Mouse (Mus musculus) erythroid progenitor cell, adult 5-6 weeks (primary cell): ENCODE measurements at regions not wholly inside any gene's neighbourhood (a gene's known extent, or its start where the extent isn't known, plus 50 kb on each side); places are given as distances from the start of the nearest gene placed in this dataset.

Experiments
- ATAC-seq: replicated peaks from 2 replicates; pipeline ENCODE4 v1.8.0; 2016; ENCODE audit warnings: moderate number of reproducible peaks, mild to moderate bottlenecking, moderate TSS enrichment, inconsistent platforms; ENCODE audit not compliant: poor library complexity, low FRiP score, severe bottlenecking

DNA sequence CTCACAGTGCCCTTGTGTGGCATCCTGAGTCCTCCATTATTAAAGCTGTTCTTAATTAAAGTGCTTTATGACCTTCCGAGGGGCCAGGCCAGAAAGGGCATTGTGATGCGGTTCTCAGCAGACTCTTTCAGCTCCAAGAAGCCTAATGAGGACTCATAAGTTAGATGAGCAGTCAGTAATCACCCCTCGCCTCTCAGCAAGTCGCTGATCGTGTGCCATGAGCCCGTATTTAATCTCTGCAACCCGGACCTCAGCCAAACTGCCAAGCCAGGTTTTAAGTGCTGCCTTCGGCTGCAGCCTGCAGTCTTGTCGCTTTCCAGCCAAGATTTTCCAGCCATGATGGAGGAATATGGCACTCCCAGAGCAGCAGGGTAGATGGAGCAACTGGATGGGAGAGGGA lies 56.1 kb upstream of the Rbfox1 start:
- no peak for ATAC-seq

DNA sequence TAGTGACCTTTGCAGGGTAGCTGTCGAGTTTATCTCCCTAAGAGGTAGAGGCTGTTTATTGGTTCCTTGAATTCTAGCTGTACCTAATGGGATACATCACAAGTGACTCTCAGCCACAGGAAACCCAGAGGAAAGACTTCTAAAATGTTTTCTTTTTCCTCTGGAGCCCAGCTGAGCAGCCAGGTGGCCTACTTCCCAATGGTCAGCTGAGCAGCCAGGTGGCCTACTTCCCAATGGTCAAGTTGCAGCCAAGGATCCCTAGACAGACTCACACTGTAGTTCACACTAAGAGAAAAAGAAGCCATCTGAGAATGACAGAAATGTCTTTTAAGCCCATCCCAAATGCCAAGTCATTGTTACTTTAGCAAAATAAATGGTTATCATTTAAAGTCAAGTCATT lies 61.8 kb upstream of the Rbfox1 start:
- ATAC-seq, result no peak

DNA sequence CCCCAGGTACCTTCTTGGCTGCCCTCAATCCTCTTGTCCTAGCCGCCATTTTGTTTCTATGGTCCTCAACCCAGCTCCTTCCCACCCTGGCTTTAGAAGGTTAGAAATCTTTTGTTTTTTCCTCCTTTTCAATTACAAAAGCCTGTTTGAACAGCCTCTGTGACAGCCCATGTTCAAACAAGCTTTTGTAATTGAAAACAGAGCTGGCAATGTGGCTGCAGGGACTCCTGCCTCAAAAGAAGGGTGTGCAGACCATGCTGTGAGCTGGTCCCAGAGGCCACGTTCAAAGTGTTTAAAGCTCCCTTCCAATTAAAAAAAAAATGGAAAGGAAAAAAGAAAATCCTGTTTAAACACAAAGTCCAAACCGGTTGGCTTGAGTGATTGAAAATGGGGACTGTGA lies 68.0 kb upstream of the Rbfox1 start:
- no peak for ATAC-seq

DNA sequence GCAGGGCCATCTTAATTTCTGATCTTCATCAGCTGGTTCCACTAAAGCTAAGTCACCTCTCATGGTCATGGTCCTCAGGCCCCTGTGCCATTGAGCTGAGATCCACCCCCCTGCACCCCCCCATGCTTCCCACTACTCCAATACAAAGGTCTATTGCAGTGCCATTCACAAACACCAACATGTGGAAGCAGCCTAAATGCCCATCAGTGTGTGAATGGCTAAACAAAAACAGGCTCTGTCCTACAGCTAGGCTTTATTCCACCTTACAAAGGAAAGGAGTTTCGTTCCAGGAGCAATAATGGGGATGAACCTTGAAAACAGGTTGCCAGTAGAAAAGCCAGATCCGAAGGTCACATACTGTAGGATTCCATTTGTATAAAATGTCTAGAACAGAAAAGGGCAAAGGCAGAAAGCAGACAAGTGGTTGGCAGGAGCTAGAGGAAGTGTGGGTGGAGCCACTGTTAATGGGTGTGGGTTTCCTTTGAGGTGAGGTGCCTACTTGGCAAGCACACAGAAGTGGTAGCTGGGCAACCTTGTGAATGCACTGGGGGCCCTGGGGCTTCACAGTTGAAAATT lies 72.8 kb upstream of the Rbfox1 start:
- ATAC-seq, result no peak

DNA sequence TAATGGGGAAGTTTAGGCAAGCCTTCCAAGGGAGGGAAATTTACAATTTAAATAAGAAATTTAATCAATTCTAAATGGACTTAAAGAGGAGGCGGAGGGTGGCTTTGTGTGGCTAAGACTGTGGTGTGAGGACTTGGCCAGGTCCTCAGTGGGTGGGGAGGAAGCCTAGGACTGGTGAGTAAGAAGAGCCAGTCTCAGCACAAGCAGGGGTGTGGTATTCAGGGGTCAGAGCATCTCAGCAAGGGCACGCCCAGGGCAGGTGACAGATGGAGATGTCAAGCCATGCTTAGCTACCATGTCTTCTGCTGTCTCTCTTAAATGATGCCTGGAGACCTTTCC lies 73.5 kb upstream of the Rbfox1 start:
- no peak for ATAC-seq

DNA sequence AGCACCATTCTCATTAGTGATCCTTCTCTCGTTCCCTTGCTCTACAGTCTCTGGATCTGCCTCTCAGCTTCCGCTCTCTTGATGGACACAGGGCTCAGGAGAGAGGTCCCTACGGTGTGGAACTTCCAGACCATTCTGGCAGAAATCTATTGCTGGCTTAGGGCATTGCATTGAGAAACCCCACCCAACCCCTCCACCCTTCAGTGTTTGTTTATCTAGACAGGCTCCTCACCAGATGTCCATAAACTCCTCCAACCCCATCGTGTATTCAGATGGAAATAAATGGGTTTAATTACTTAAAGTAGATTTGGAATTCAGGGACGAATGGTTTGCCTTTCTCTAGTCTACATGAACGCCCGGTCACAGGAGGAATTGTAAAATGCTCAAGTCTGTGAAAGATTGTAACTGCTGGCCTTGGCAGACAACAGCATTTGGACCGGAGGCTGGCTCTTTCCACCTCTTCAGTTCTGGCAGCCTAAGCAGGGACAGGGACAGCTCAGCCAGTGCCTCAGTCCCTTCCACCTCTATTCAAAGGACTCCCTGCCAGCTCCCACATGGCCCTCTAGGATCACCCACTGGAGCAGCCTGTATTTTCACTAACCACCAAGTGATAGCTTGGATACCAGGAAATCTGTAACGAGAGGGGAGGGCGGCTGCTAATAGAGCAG lies 74.0 kb upstream of the Rbfox1 start:
- ATAC-seq, result no peak

DNA sequence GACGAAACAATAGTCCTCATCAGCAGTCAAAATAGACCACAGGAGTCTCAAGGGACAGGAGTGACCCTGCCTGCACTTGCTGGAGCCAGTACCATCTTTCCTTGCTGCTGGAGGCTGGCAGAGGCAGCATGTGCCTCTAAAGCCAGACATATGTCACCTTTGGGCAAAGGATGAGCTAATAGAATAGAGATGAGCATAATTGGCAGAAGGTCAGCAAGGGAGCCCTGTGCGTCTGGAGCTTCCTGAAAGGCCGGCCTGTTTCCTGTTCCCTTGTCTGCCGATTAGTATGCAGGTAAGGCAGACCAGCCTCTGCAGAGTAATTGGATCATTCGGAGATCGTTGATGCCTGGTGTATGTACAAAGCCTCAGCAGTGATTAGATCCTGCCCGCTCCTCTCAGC lies 87.0 kb upstream of the Rbfox1 start:
- ATAC-seq, result no peak

DNA sequence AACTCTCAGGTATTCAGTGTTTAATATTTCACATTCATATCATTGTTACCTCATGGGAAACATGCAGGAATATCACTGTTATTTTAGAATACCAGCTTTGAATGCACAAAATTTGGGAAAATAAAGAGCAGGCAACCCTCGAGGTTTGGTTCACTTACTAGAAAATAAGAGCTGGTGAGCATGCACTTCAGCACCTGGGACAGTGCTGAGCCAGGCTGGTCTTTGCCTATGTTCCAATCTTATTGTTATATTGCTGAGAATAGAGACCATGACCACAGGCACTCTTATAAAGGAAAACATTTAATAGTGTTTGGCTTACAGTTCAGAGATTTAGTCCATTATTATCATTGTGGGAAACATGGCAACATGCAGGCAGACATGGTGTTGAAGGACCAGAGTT lies 92.9 kb upstream of the Rbfox1 start:
- no peak for ATAC-seq

DNA sequence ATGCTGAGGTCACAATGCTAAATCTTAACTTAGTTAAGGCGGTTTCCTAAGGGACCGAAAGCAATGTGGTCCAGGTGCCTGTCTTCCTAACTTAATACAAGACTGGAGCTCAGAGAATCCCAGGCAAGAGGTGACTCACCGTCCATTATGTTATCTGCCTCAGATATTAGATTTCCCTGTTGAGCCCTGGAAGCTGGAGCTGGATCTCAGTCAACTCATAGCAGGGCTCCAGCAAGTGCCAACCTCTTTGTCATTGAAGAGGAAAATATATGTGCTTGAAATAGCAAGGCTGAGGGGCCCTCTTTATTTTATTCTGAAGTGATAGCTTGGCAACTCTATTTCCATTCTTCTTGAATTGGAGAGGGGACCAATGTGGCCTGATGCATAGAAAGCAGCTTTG lies 95.0 kb upstream of the Rbfox1 start:
- no peak for ATAC-seq

DNA sequence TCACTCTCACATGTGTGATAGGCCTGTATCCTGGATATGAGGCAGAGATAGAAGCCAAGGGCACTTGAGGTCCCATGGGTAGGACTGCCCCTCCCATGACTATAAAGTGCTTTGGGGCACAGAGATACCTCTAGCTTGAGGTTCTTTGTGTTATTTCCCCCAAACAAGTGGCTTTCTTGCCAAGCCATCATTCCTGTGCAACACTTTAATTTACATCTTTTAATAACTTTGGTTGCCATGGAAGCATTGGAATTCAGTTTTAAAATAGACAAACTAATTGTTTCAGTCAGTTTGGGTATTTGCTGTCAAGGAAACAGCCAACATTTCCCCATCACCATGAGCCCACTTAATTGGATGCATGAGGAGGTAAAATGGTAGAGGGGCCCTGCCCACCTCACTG lies 97.9 kb upstream of the Rbfox1 start:
- no peak for ATAC-seq

DNA sequence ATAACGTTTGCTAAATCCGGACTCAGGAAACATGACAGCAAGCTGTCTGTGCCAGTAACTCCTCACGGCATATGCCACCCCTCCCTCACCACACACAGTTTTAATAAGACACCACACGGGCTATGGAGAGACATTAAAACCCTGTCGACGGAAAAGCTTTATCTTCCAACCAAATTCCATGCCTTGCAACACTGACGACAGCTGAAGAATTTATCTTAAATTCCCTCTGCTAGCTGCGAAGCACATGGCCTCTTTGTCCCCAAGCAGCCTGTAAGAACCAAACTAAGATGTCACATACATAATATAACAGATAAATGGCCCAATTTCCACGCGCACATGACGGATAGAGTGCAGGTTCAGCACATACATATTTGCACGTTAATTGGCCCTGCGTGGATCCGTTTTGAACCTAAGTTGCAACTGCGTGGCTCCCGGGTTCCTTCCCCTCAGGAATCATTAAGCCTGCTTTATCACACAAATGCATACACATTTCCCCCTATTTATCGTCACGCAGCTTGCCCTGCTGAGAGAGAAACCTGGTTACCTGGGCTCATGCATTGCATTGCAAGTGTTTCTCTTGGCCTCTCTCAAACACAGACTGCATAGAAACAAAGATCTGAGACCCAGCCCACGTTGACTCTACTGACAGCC lies 118.3 kb upstream of the Rbfox1 start:
- ATAC-seq, result no peak

DNA sequence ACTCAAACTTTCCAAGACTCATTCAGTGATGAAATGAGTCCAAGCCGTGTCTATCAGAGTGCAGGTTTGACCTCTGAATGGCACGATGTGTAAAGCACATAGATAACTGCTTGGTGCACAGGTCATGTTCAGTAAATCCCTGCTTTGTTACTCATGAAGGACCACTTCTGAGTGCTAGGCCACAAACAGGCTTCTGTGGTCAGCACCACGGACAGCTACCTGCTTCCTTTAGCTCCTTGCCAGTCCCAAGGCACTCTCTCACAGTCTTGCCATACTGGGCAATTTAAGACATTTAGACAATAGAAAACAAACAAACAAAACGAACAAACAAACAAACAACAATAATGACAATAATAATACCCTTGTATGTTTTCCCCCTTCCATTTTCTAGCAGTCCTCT lies 120.0 kb upstream of the Rbfox1 start:
- ATAC-seq, result no peak

DNA sequence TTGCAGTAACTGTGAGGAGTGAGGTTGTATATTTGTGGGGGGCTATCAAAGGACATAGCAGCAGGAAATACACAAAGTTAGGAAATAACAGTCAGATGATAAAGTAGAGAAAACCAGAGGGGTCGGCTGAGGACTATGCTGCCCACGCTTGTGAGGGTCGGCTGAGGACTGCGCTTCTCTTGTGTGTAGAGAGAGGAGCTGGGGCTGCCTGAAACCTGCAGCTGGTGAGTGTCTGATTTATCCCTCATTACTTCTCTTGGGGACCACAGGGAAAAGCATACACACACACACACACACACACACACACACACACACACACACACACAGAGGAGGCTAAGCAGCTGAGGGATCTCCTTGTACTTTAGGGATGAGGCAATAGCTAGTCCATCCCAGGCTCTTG lies 124.3 kb upstream of the Rbfox1 start:
- ATAC-seq, result no peak

DNA sequence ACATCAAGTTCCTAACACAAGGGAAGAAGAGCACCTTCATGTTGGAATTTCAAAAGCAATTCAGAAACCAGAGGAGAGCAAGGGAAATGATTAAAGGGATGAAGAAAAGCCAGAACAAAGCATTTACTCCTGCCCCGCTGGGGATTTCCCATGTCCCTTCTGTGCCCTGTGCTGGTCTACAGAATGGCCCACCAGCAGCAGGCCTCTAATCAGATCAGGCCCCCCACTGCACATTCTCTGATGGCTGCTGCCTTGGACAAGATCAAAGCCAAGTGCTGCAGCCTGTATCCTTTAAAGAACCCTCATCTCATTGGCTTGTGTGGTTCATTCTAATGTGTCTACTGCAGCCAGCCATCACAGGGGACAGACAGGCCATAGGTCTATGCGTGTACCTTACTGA lies 126.1 kb upstream of the Rbfox1 start:
- no peak for ATAC-seq

DNA sequence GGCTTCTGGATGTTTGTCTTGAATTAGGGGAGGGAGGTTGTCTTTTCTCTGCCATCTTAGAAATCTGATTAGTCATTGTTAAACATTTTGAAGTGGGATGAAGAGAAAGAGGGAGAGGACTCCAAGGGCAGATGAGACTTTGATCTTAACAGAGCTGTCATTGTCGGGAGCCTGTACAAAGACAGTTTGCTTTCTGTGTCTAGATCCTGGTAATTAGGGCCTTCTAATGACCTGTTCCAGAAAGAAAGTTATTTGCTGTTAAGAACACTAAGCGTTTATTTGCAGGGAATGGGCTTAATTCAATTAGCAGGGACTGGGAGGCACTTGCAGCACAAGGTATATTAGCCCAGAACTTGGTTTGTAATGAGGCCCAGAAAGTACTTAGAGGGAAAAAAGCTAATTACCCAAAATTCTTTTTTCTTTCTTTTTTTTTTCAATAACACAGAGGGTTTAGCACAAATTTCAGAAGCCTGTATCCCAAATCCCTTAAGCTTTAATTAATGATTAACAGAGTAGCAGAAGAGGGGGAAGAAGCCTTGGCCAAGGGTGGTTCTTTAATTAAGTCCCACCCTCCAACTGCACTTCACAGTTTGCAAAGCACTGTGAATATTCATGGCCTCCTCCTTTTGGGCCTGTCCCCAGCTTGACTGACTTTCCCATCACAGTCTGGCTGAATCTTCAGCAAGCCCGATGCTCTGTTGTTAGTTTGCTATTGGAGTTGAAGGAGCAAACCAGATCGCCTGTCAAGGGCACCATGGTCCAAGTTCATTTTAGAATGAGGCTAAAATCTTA lies 142.2 kb upstream of the Rbfox1 start:
- ATAC-seq, result no peak

DNA sequence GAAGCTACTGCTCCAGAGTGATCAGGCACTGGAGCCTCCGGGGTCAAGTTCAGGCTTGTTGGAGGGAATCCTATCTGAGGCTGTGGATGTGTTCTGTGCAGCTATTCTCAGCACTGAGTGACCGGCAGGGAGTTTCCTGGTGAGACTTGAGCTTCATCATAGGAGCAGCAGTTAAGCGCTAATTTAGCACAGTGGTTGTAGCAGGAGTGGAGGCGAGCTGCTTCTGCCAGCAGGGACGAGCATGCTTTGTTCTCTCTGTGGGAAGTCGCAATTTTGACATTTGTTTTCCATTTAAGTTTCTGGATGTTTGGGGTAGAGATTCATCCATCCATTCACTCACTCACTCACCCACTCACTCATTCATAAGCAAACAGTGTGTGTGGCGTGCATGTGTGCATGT lies 144.4 kb upstream of the Rbfox1 start:
- ATAC-seq, result no peak

DNA sequence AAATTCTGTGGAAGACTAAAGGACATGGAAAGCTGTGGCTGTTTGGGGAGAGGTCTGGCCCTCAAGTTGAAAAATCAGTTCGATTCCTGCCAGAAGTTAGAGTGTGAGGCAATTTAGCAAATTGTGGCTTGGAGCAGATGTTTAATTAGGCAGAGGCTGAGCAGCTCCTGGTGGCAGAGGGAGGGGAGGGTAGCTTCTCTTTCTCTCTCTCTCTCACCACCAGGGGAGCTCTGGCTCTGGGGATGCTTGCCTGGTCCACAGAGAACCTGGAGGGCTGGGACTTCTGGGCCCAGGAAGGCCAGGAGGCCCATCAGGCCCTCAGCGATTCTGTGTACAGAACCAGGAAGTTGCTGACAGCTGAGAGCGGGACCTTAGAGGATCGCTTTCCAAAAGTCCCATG lies 151.5 kb upstream of the Rbfox1 start:
- no peak for ATAC-seq

DNA sequence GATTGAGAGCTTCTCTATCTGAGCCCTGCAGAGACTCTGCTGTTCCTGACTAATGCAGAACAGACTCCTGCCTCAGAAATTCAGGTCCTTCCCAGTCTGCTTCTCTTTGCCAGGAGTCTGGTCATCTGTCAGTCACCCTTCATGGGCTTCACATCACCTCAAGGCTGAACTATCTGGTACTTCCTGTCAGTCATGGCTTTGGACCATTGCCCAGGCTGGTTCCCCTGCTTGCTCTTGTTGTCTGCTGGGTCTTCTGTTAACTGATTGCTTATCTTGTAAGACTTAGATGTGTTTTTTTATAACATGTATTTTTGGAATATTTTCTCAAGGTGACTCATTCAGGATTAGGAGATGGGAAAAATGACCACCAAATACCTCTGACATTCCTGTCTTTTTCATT lies 162.6 kb upstream of the Rbfox1 start:
- ATAC-seq, result no peak

DNA sequence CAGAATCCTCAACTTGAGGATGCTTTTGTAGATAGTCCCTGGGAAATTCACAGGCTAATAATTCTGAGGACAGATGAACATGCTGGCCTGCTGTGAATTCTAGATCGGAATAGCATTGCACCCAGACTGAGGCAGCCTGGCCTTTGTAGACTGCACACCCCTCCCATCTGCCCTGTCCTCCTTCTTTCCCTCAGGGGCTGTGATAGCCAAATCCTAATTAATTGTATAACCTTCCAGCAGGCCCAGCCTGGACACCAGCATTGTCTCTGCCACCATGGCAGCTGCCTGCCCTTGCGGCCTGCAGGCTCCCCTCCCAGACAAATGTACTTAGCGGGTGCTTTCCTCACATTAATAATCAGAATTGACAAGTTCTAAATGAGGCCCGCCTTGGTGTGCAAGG lies 171.7 kb upstream of the Rbfox1 start:
- no peak for ATAC-seq

DNA sequence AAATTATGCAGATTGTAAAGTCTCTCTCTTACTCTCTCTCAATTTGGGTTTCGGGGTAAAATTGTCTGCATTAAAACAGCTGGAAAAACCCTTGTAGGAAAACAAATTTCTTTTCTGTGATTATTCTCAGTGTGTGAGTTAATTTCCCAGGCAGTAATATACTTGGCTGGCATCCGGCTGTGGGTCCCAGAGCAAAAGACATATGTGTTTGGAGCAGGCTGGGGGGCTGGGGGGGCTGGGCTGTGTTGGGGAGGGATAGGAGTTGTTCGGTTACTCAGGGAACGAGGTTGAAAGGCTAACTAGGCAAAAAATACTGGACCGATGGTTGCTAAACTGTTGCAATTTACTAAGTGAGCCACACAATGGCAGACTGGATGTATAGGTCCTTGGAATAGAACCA lies 175.3 kb upstream of the Rbfox1 start:
- no peak for ATAC-seq

DNA sequence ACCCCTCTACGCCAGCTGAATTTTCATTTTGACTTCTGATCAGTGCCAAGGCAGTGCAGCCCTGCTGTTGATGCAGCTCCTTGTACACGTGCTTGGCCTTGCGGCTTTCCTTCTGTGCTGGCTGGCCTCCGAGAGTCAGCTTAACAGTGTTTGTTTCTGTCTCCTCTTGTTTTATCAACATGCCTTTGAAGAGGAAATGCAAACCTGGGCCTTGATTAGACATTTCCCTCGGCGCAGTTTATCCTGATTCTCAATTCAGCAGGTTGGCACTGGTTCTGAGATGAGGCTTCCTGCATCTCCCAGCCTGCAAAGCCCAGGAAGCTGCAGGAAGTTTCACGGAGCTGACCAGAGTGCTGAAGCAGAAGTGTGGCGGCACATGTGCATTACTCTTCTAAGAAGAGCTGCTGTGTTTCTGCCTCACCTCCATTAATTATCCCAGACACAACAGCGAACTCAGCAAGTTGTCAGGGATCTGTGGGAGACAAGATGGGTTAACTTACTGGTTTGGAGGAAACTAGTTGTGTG lies 184.4 kb upstream of the Rbfox1 start:
- no peak for ATAC-seq
